Mouse (Mus musculus) megakaryocyte-erythroid progenitor cell, adult 5-6 weeks (primary cell): ENCODE results near the gene Grik4. TPM values are rescaled to one million over a fixed set of nuclear protein-coding genes. Genes with fewer than 3 reads are reported as not detected.
A peak's percentile ranks its signal among the peaks of the same experiment; 100 is the strongest.

Experiments used
- ATAC-seq: replicated peaks from 2 replicates; pipeline ENCODE4 v1.8.0; 2016; ENCODE audit warnings: mild to moderate bottlenecking, inconsistent platforms; ENCODE audit not compliant: severe bottlenecking, poor library complexity, low FRiP score, low TSS enrichment
- total RNA-seq, 2 experiments: library from RNA; stranded (forward) in 1 of 2; stranded (reverse) in 1 of 2; fragments of 200-1000, 215-1000 nt in 1 of 2; fragments of >200 nt in 1 of 2; fragmentation: Nextera tagmentation in 1 of 2; gene quantifications; 2 replicates each; pipeline ENCODE4 v1.2.3; 2014 to 2017

Gene Grik4
- total RNA-seq, 2 experiments from 2014 or later, result not detected

- peak; percentile 76 for ATAC-seq
These were observed 470.0 kb downstream of the Grik4 start for GRCm38 (mm10) chr9:42474244-42474643.

DNA sequence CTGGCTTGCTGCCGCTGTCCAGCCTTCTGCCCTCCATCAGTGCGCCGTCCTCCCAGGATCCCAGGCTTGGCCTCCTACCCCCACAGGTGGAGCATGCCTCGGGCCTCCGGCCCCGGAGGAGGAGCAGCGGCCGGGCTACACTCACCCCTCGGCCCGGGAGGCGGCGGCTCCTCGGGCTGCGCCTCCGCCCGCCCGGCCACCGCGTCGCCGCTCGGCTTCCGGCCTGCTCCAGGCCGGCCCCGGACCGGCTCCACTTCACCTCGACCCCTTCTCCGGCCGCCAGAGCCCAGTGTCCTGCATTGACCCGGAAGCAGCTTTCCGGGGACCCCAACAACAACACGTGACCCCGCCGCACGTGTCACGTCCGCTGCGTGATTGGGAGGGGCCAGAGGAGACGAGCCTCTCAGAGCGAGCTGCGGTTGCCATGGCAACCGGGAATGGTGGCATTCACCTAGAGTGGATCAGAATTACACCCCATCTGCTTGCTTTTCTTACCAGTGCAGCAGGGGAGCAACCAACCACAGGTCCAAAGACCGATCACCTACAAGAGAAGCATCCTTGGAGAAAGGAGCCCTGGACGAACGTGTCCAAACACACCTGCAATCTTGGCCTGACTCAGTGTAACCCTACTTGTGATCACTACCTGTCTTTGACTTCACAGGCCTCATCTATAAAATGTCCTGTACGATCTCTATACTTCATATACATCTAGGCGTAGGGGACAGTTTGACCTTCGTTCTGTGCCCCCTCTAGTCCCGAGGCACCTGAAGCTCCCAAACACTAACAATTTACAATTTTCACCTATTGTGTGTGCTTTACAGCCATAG lies 472.2 kb downstream of the Grik4 start:
- ATAC-seq, result peak; percentile 68

DNA sequence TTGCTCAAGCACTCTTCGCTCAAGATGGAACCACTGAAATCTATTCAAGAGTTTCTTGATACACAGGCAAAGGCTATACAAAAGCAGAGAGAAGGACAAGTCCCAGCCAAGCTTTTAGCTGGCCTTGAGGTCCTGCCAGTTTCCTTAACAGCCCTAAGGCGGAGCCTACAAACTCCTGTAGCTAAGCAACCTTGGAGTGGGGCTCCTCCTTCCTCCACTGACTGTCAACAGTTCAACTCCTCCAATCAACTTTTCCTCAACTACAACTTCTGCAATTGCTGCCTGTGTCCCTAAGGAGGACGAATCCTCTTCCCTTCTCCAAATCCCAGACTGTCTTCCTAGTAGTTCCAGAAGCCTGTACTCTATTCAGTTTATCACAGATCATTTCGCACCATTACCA lies 473.1 kb downstream of the Grik4 start:
- ATAC-seq, result peak; percentile 79

- ATAC-seq, result no peak
These were observed 475.0 kb downstream of the Grik4 start for GRCm38 (mm10) chr9:42469323-42469722.

GRCm38 (mm10) chr9:42468360-42468759 lies 475.9 kb downstream of the Grik4 start:
- ATAC-seq, result no peak

Other genes with a start within 250 kb of the Grik4 start
- gene Arhgef12, start 162.7 kb upstream of the Grik4 start, total RNA-seq (2014; fragmentation: Nextera tagmentation), result 23.4 and 34.6 TPM in 2 replicates
- 17.3 and 18.5 TPM in 2 replicates for gene Arhgef12, start 162.7 kb upstream of the Grik4 start, total RNA-seq (2017)
- gene Tmem136, start 172.1 kb upstream of the Grik4 start, total RNA-seq (2014; fragmentation: Nextera tagmentation), result 0.76 TPM in 1 of 2 replicates, not detected in the other
- 3.4 TPM in 1 of 2 replicates, not detected in the other for gene Tmem136, start 172.1 kb upstream of the Grik4 start, total RNA-seq (2017)